Comparison of ENCODE assay signal across 8 mouse cellular contexts in genomic region chr7:35901942-35902381, GRCm38 (mm10).
DNase-seq lines count a peak whose midpoint lies in the region; ATAC-seq lines count a peak whose summit lies in the region.

No protein-coding gene starts in this region.

- H3K4me2 ChIP-seq in hindbrain, embryonic 16.5 days (ENCODE audit: low read length): peak overlapping the region; percentile 43

- peak; percentile 48; the same call in 1 of the 2 replicates for ATAC-seq in hindbrain, embryonic 16.5 days
- peak; percentile 82; the same call in 1 of the 2 replicates for ATAC-seq in megakaryocyte-erythroid progenitor cell, adult 5-6 weeks (replicated peaks; ENCODE audit: low FRiP score, low TSS enrichment, poor library complexity, severe bottlenecking)

- no peak overlapping the region for H3K27ac ChIP-seq in hindbrain, embryonic 16.5 days (ENCODE audit: low read depth, low read length)

- 2% methylated on average over 17 of the region's 17 CpGs for WGBS in hindbrain, embryonic 16.5 days

- H3K9me3 ChIP-seq in hindbrain, embryonic 16.5 days (ENCODE audit: control insufficient read depth, low read length): no peaks in the 10 kb centered on the region

- H3K27me3 ChIP-seq in hindbrain, embryonic 16.5 days (replicated peaks; ENCODE audit: control insufficient read depth, insufficient read depth, low read length): no peaks in the 10 kb centered on the region

- H3K4me1 ChIP-seq in hindbrain, embryonic 16.5 days (ENCODE audit: control insufficient read depth, insufficient read depth, low read depth, low read length): no peaks in the 10 kb centered on the region

- H3K36me3 ChIP-seq in hindbrain, embryonic 16.5 days (ENCODE audit: control insufficient read depth, insufficient read depth, low read length): no peaks in the 10 kb centered on the region

- intact Hi-C loops in left cerebral cortex, postnatal 14 days (cut with DNase I): loop anchor here (5.0 to 10.0 kb wide), 4 partner anchors 160 to 1445 kb away; partner anchors contain the start of gene Tshz3

- no peak overlapping the region for H3K9ac ChIP-seq in hindbrain, embryonic 16.5 days (ENCODE audit: low read depth, low read length)

- DNase-seq in adrenal gland, postnatal 10 days: peak; percentile 86
- peak; percentile 79 to 81 for DNase-seq in cerebellum, postnatal 36 days
- peak; percentile 82 for DNase-seq in gastrocnemius, postnatal 10 days
- peak; percentile 54 to 74 for DNase-seq in left cerebral cortex, postnatal 14 days (ENCODE audit: low spot score in 2 of 2)
- DNase-seq in right cerebral cortex, postnatal 14 days: peak; percentile 60
- no peak for DNase-seq in MN1 (ENCODE audit: low spot score)

- no peak overlapping the region for H3K4me3 ChIP-seq in hindbrain, embryonic 16.5 days (ENCODE audit: low read length)
